Mouse (Mus musculus): ENCODE results near the gene St6galnac4.

DNA sequence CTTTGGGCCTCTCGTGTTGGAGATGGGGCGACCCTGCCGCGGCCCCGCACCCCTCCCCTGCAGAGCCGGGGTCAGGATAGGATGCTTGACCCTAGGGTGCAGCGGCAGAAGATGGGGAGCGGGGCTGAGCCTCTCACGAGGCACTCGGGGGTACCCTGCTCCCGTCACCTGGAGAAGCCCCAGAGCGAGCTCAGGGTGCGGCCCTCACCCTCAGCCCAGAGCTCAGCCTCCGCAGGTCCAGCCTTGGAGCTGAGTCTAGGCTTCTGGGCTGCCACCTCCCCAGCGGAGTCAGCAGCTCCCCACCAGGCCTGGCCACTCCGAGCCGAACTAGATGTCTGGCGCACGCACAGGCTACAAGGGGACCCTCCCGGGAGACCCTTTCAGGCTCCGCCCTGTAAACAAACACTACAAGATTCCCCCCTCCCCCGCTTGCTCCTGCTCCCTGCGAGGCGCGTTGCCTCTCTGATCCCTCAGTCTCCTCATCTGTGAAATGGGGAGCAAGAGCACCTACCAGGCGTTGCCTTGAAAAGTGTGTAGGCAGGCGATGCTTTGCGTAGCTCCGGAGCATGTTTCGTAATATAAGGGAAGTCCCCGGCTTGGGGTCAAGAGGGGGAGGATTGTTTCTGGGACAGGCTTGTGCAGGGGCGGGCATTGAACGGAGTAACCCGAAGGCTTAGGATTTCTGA is 20.5 kb downstream of the St6galnac4 start:
- TF ChIP-seq CTCF (IDR thresholded peaks at IDR 0.05; ENCODE audit: low read depth, low read length) (no peak), TAL1 (conservative IDR thresholded peaks at IDR 0.05; ENCODE audit: low read depth, low read length) (no peak), GATA1 (IDR thresholded peaks at IDR 0.05; ENCODE audit: borderline replicate concordance, low read length) (no peak)
